Mouse (Mus musculus): ENCODE results near the gene Nap1l5.

GRCm38 (mm10) chr6:58899076-58899475 is 7.8 kb downstream of the Nap1l5 start:
- TF ChIP-seq TAL1 (IDR thresholded peaks at IDR 0.05; ENCODE audit: low read length): no peak
- TF ChIP-seq GATA1 (IDR thresholded peaks at IDR 0.05; ENCODE audit: low read length): no peak

Data from erythroblast, embryonic 14.5 days (primary cell).